Mouse (Mus musculus) megakaryocyte, embryonic 14.5 days (primary cell): Measurements from ENCODE around the gene Gsta4.

Source experiments
- FLI1 ChIP-seq: IDR thresholded peaks from 2 replicates; pipeline ENCODE4 v1.6.1; 2012; ENCODE audit warnings: low read length, inconsistent platforms, mixed read lengths
- GATA1 ChIP-seq: IDR thresholded peaks from 3 replicates; pipeline ENCODE4 v1.6.1; 2012; ENCODE audit warnings: mixed read lengths, low read length, inconsistent platforms, borderline replicate concordance

DNA sequence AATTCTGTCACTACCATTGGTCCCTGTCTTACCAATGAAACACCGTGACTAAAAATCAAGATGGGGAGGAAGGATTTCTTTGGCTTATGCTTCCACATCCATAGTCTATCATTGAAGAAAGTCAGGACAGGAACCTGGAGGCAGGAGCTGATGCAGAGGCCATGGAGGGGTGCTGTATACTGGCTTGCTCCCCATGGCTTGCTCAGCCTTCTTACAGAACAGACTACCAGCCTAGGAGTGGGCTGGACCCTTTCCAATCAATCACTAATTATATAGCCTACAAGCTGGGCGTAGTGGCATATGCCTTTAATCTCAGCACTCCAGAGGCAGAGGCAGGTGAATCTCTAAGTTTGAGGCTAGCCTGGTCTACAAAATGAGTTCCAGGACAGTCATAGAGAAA lies 28.2 kb downstream of the Gsta4 start:
- TF ChIP-seq GATA1: no peak
- TF ChIP-seq FLI1: no peak
